Mouse (Mus musculus) embryonic facial prominence, embryonic 12.5 days (tissue): ENCODE data around the gene Ftl1. TPM values are rescaled to one million over a fixed set of nuclear protein-coding genes. Genes with fewer than 3 reads are reported as not detected.

Source experiments
- ATAC-seq: fragments of 200-750 bp; cut with Nextera tagmentation; 2 replicates; pipeline ENCODE4 v1.8.0; 2017; ENCODE audit not compliant: insufficient number of reproducible peaks, insufficient read depth, low FRiP score, low TSS enrichment
- H3K27ac ChIP-seq: fragments of 300-500 bp; sonication (generic); 2 replicates; pipeline ENCODE4 v1.5.1; 2016; ENCODE audit warnings: mild to moderate bottlenecking
- H3K27me3 ChIP-seq: fragments of 300-500 bp; sonication (generic); 2 replicates; pipeline ENCODE4 v1.6.1; 2016; ENCODE audit warnings: mild to moderate bottlenecking, moderate library complexity
- H3K36me3 ChIP-seq: fragments of 300-500 bp; sonication (generic); 2 replicates; pipeline ENCODE4 v1.6.1; 2016; ENCODE audit warnings: mild to moderate bottlenecking
- H3K4me1 ChIP-seq: fragments of 300-500 bp; sonication (generic); 2 replicates; pipeline ENCODE4 v1.6.1; 2016
- H3K4me2 ChIP-seq: fragments of 300-500 bp; sonication (generic); replicated peaks from 2 replicates; pipeline ENCODE4 v1.6.1; 2016; ENCODE audit warnings: mild to moderate bottlenecking, moderate library complexity
- H3K4me3 ChIP-seq: fragments of 300-500 bp; sonication (generic); 2 replicates; pipeline ENCODE4 v1.5.1; 2016; ENCODE audit warnings: mild to moderate bottlenecking
- H3K9ac ChIP-seq: fragments of 300-500 bp; sonication (generic); 2 replicates; pipeline ENCODE4 v1.6.1; 2016; ENCODE audit warnings: mild to moderate bottlenecking, moderate library complexity
- H3K9me3 ChIP-seq: fragments of 300-500 bp; sonication (generic); 2 replicates; pipeline ENCODE4 v1.6.1; 2016; ENCODE audit warnings: mild to moderate bottlenecking, moderate library complexity
- WGBS: fragments of 180-500 bp; shearing (Covaris S2); methylation state at CpG from one replicate; pipeline ENCODE4 v1.1.7; 2016; 5-methylcytosine and 5-hydroxymethylcytosine counted together
- polyA plus RNA-seq: library from polyadenylated mRNA; unstranded; fragments of >200 nt; fragmentation: Nextera tagmentation; extraction: Ambion mirVana; gene quantifications from 2 replicates; pipeline ENCODE4 v1.2.1, GENCODE M21; 2016

The Ftl1 gene
- polyA plus RNA-seq, 1 experiment from 2014 or later, result 5,211 TPM

- H3K27me3 ChIP-seq, result no peaks in the 10 kb centered on the region
- peaks cover 56% of the 10 kb centered on the region for H3K36me3 ChIP-seq
- 25% methylated on average over 13 of the region's 13 CpGs for WGBS
- H3K4me1 ChIP-seq, result peaks cover 33% of the 10 kb centered on the region
- peak overlapping the region; percentile 19 for H3K9ac ChIP-seq
- H3K27ac ChIP-seq, result peak overlapping the region; percentile 80
- no peak for ATAC-seq
- H3K4me2 ChIP-seq, result no peak overlapping the region; the same call in none of the 2 replicates
- peak overlapping the region; percentile 9; the same call in 1 of the 2 replicates for H3K4me3 ChIP-seq
- no peaks in the 10 kb centered on the region for H3K9me3 ChIP-seq
These were observed 1.2 kb upstream of the Ftl1 start for GRCm38 (mm10) chr7:45460860-45461314.

DNA sequence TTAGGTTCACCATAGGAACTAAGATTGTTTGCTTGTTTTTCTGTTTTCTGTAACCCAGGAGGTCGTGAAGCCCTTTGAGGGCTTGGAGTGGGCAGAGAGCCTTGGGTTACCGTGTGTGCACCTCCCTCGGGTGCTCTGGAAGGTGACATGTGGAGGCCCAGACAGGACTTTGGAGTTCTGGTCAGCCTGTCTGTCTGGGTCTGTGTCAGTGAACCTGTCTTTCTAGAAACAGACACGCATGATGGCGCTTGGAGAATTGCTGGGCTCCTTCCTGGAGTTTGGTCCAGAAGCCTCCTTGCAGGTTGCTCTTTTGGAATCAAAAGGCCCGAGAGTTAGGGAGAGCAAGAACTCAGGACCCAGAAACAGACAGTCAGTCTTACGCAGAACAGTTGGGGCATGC is 693 bp upstream of the Ftl1 start:
- Histone ChIP-seq H3K4me1 (peaks cover 28% of the 10 kb centered on the region), H3K9ac (no peak overlapping the region; the same call in 1 of the 2 replicates), H3K4me2 (peak overlapping the region; percentile 43), H3K27me3 (no peaks in the 10 kb centered on the region), H3K4me3 (peak overlapping the region; percentile 89), H3K9me3 (no peaks in the 10 kb centered on the region), H3K36me3 (peaks cover 61% of the 10 kb centered on the region), H3K27ac (peak overlapping the region; percentile 80)
- WGBS, result 74% methylated on average over 7 of the region's 7 CpGs
- no peak for ATAC-seq

- Histone ChIP-seq H3K4me1 (peaks cover 24% of the 10 kb centered on the region), H3K27me3 (no peaks in the 10 kb centered on the region), H3K9ac (peak overlapping the region; percentile 89), H3K4me3 (peak overlapping the region; percentile 89), H3K27ac (peak overlapping the region; percentile 97), H3K9me3 (no peaks in the 10 kb centered on the region), H3K36me3 (peaks cover 62% of the 10 kb centered on the region), H3K4me2 (peak overlapping the region; percentile 73)
- WGBS, result under 1% methylated on average over 43 of the region's 43 CpGs
- peak; percentile 57 for ATAC-seq
These were observed 728 bp downstream of the Ftl1 start for GRCm38 (mm10) chr7:45458748-45459563.

DNA sequence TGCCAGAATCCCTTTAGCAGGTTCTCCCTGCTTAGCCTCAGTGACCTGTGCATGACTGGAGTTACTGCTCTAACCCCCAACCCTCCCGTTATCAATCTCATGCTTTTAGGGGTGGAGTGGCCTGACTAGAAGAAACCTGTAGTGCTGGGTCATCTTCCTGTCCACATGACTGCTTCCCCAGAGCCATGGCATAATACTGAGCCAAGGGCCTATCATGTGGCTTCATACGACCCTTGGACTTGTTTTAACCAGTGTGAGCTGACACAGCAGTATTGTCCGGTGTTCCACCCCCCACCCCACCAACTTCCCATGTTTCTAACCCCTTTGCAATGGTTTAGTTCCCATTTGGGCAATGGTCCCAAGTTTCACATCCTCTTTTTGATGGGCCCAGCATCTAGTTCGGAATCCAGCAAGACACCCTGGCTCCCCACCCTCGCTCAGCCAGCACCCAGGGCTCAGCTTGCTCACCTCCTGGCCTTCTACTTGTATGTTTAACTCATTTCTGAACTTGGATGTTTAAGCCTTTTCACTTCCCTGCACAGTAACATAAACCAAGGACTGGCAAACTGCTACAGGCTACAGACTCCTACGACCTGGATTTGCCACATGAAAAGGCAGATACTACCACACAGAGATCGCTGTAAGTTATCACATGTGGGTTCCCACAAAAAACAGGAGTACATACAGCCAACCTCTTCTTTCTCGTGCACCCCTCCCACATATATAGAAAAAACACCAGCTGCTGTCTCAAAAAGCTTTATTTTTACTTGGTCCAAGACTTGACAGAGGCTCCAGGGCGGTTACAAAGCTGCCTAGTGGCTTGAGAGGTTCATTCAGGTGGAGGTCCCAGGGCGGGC is 2.3 kb downstream of the Ftl1 start:
- WGBS, result 69% methylated on average over 10 of the region's 10 CpGs
- Histone ChIP-seq H3K4me2 (peak overlapping the region; percentile 73), H3K36me3 (peaks cover 61% of the 10 kb centered on the region), H3K9me3 (no peaks in the 10 kb centered on the region), H3K4me1 (peaks cover 24% of the 10 kb centered on the region), H3K4me3 (peak overlapping the region; percentile 89), H3K27me3 (no peaks in the 10 kb centered on the region), H3K27ac (0 out of 2 replicates have a peak overlapping the region, but pooled peaks have one; percentile 42), H3K9ac (peak overlapping the region; percentile 89)
- no peak for ATAC-seq

GRCm38 (mm10) chr7:45456721-45457203 is 2.9 kb downstream of the Ftl1 start:
- H3K27ac ChIP-seq, result peak overlapping the region; percentile 30; the same call in 1 of the 2 replicates
- 51% methylated on average over 9 of the region's 9 CpGs for WGBS
- H3K36me3 ChIP-seq, result peaks cover 61% of the 10 kb centered on the region
- no peak overlapping the region; the same call in 1 of the 2 replicates for H3K9ac ChIP-seq
- no peaks in the 10 kb centered on the region for H3K27me3 ChIP-seq
- no peak overlapping the region for H3K4me2 ChIP-seq
- H3K4me1 ChIP-seq, result peaks cover 24% of the 10 kb centered on the region
- 0 out of 2 replicates have a peak overlapping the region, but pooled peaks have one; percentile 89 for H3K4me3 ChIP-seq
- H3K9me3 ChIP-seq, result no peaks in the 10 kb centered on the region
- ATAC-seq, result no peak

GRCm38 (mm10) chr7:45455932-45456696 is 3.6 kb downstream of the Ftl1 start:
- WGBS, result 71% methylated on average over 13 of the region's 13 CpGs
- Histone ChIP-seq H3K36me3 (peaks cover 60% of the 10 kb centered on the region), H3K4me1 (peaks cover 24% of the 10 kb centered on the region), H3K27me3 (no peaks in the 10 kb centered on the region), H3K4me2 (no peak overlapping the region), H3K9ac (no peak overlapping the region), H3K4me3 (no peak overlapping the region), H3K9me3 (no peaks in the 10 kb centered on the region), H3K27ac (0 out of 2 replicates have a peak overlapping the region, but pooled peaks have one; percentile 30)
- no peak for ATAC-seq

- WGBS, result 89% methylated on average over 15 of the region's 15 CpGs
- H3K9ac ChIP-seq, result no peak overlapping the region
- no peak overlapping the region for H3K27ac ChIP-seq
- no peak for ATAC-seq
- H3K9me3 ChIP-seq, result no peaks in the 10 kb centered on the region
- no peak overlapping the region for H3K4me3 ChIP-seq
- no peak overlapping the region for H3K4me2 ChIP-seq
- peaks cover 14% of the 10 kb centered on the region for H3K4me1 ChIP-seq
- H3K36me3 ChIP-seq, result peaks cover 67% of the 10 kb centered on the region
- H3K27me3 ChIP-seq, result no peaks in the 10 kb centered on the region
These were observed 4.7 kb downstream of the Ftl1 start for GRCm38 (mm10) chr7:45454971-45455370.

- H3K4me2 ChIP-seq, result no peak overlapping the region
- no peak overlapping the region for H3K9ac ChIP-seq
- no peak overlapping the region for H3K4me3 ChIP-seq
- 53% methylated on average over 23 of the region's 23 CpGs for WGBS
- H3K27ac ChIP-seq, result no peak overlapping the region
- no peaks in the 10 kb centered on the region for H3K9me3 ChIP-seq
- ATAC-seq, result peak; percentile 75; the same call in 1 of the 2 replicates
- no peaks in the 10 kb centered on the region for H3K27me3 ChIP-seq
- H3K36me3 ChIP-seq, result peaks cover 69% of the 10 kb centered on the region
- H3K4me1 ChIP-seq, result no peaks in the 10 kb centered on the region
These were observed 8.2 kb downstream of the Ftl1 start for GRCm38 (mm10) chr7:45451344-45451982.

GRCm38 (mm10) chr7:45449974-45450373 is 9.7 kb downstream of the Ftl1 start:
- Histone ChIP-seq H3K4me3 (no peak overlapping the region), H3K9ac (no peak overlapping the region), H3K36me3 (peaks cover 56% of the 10 kb centered on the region), H3K4me1 (no peaks in the 10 kb centered on the region), H3K27ac (no peak overlapping the region), H3K27me3 (no peaks in the 10 kb centered on the region), H3K9me3 (no peaks in the 10 kb centered on the region), H3K4me2 (no peak overlapping the region)
- ATAC-seq, result no peak
- WGBS, result 86% methylated on average over 1 of the region's 1 CpGs

GRCm38 (mm10) chr7:45447325-45447990 is 12.2 kb downstream of the Ftl1 start:
- no peak overlapping the region for H3K9ac ChIP-seq
- H3K27ac ChIP-seq, result no peak overlapping the region
- H3K36me3 ChIP-seq, result peaks cover 61% of the 10 kb centered on the region
- WGBS, result 27% methylated on average over 11 of the region's 11 CpGs
- ATAC-seq, result no peak
- no peaks in the 10 kb centered on the region for H3K27me3 ChIP-seq
- H3K4me2 ChIP-seq, result no peak overlapping the region
- no peak overlapping the region for H3K4me3 ChIP-seq
- no peaks in the 10 kb centered on the region for H3K4me1 ChIP-seq
- H3K9me3 ChIP-seq, result no peaks in the 10 kb centered on the region
